In the genomic region with DNA sequence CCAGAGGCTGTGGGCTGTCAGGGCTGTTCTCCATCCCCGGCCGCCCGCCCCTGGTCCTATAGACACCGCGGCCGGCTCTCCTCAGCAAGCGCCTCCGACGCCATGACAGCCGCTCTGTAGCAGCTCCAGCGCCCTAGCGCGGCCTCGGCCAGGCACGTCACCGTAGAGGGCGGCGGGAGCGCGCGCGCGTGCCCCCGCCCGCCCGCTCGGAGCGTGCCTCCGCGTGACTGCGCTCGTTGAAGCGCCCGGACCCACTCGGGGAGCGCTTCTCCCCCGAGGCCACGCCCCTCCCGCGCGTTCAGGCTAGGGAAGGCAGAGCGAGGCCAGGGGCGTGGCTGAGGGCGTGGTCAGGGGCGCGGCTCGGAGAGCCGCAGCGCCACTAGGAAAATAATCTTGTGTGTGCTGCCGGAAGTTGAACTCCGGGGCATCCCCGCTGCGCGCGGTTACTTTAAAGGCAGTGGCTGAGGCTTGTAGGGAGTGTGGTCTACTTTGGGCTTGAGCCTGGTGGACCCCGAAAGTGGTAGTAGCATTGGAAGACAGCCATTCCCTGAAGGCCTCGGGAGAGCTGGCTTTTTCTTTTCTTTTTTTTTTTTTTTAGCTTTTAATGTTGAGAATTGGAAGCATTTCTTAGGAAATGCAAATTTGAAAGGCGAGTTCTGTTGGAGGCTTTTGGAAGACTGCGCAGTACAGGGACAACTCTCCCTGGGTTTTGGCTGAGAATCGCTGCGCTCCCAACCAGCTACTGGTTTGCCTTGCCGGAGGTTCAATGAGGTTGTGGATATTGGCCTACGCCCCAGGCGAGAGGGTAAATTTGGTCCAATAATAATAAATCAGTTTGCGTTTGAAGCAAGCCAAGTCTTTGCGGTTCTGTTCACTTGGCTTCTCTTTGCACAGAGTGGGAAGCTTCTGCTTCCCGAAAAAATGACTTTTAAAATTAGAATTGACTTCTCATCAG, we compare ENCODE assay signal across 7 mouse cellular contexts. TPM values are rescaled to one million over a fixed set of nuclear protein-coding genes. Genes with fewer than 3 reads are reported as not detected.
A peak's percentile ranks its signal among the peaks of the same experiment; 100 is the strongest.
DNase-seq lines count a peak whose midpoint lies in the region; ATAC-seq lines count a peak whose summit lies in the region.

A gene (minus strand): TSS at position 162 of the 955 bp plus-strand sequence.

- ATAC-seq in embryonic facial prominence, embryonic 11.5 days (replicated peaks; ENCODE audit: insufficient number of reproducible peaks, low FRiP score, low TSS enrichment, low read depth) = peak; percentile 95
- peak; percentile 97 for ATAC-seq in limb, embryonic 11.5 days (ENCODE audit: insufficient number of reproducible peaks, low FRiP score, low TSS enrichment, low read depth)
- ATAC-seq in midbrain, embryonic 14.5 days (ENCODE audit: low FRiP score, low TSS enrichment) = peak; percentile 96

- peak within 1 kb of the TSS; percentile 79 for H3K4me3 ChIP-seq in embryonic facial prominence, embryonic 11.5 days (ENCODE audit: low read depth, low read length)
- H3K4me3 ChIP-seq in limb, embryonic 11.5 days (ENCODE audit: low read depth, low read length) = peak within 1 kb of the TSS; percentile 56
- peak within 1 kb of the TSS; percentile 96 for H3K4me3 ChIP-seq in midbrain, embryonic 14.5 days (replicated peaks; ENCODE audit: low read depth, low read length)

- H3K27me3 ChIP-seq in embryonic facial prominence, embryonic 11.5 days (ENCODE audit: control insufficient read depth, insufficient read depth, low read length) = no peaks in the 10 kb centered on the region
- H3K27me3 ChIP-seq in limb, embryonic 11.5 days (ENCODE audit: control insufficient read depth, insufficient read depth, low read length) = no peaks in the 10 kb centered on the region
- no peaks in the 10 kb centered on the region for H3K27me3 ChIP-seq in midbrain, embryonic 14.5 days (ENCODE audit: control insufficient read depth, insufficient read depth, low read length)

- 2% methylated on average over 52 of the region's 67 CpGs for WGBS in embryonic facial prominence, embryonic 11.5 days
- WGBS in limb, embryonic 11.5 days = 1% methylated on average over 64 of the region's 67 CpGs
- WGBS in midbrain, embryonic 14.5 days = 2% methylated on average over 67 of the region's 67 CpGs

- H3K36me3 ChIP-seq in embryonic facial prominence, embryonic 11.5 days (replicated peaks; ENCODE audit: control insufficient read depth, insufficient read depth, low read depth, low read length) = no peaks in the 10 kb centered on the region
- no peaks in the 10 kb centered on the region for H3K36me3 ChIP-seq in limb, embryonic 11.5 days (ENCODE audit: control insufficient read depth, insufficient read depth, low read length)
- no peaks in the 10 kb centered on the region for H3K36me3 ChIP-seq in midbrain, embryonic 14.5 days (ENCODE audit: control insufficient read depth, insufficient read depth, low read length)

- peak; percentile 100 for DNase-seq in adrenal gland, postnatal 14 days
- DNase-seq in embryonic facial prominence, embryonic 11.5 days (ENCODE audit: low spot score) = peak; percentile 98
- peak; percentile 100 for DNase-seq in heart, adult 11 months
- DNase-seq in kidney, adult 18-20 months = peak; percentile 98
- DNase-seq in limb, embryonic 11.5 days (ENCODE audit: low spot score) = peak; percentile 97
- DNase-seq in midbrain, embryonic 14.5 days = peak; percentile 99
- peak; percentile 98 to 99 for DNase-seq in spleen, adult 18-20 months

- peak within 1 kb of the TSS; percentile 65; the same call in 1 of the 2 replicates for H3K27ac ChIP-seq in embryonic facial prominence, embryonic 11.5 days (replicated peaks; ENCODE audit: low read depth, low read length)
- H3K27ac ChIP-seq in limb, embryonic 11.5 days (replicated peaks; ENCODE audit: low read depth, low read length) = peak within 1 kb of the TSS; percentile 52; the same call in 1 of the 2 replicates
- peak within 1 kb of the TSS; percentile 97 for H3K27ac ChIP-seq in midbrain, embryonic 14.5 days (replicated peaks; ENCODE audit: low read depth, low read length)

- H3K4me2 ChIP-seq in embryonic facial prominence, embryonic 11.5 days (ENCODE audit: low read depth, low read length) = peak within 1 kb of the TSS; percentile 95
- H3K4me2 ChIP-seq in limb, embryonic 11.5 days (ENCODE audit: low read depth, severe bottlenecking) = peak within 1 kb of the TSS; percentile 88
- H3K4me2 ChIP-seq in midbrain, embryonic 14.5 days (ENCODE audit: low read length) = peak within 1 kb of the TSS; percentile 57

- no peaks in the 10 kb centered on the region for H3K4me1 ChIP-seq in embryonic facial prominence, embryonic 11.5 days (ENCODE audit: control insufficient read depth, insufficient read depth, low read length)
- no peaks in the 10 kb centered on the region for H3K4me1 ChIP-seq in limb, embryonic 11.5 days (ENCODE audit: control insufficient read depth, insufficient read depth, low read length)
- H3K4me1 ChIP-seq in midbrain, embryonic 14.5 days (ENCODE audit: control insufficient read depth, insufficient read depth, low read length) = peaks cover 31% of the 10 kb centered on the region

- peak within 1 kb of the TSS; percentile 74 for H3K9ac ChIP-seq in embryonic facial prominence, embryonic 11.5 days (replicated peaks; ENCODE audit: low read length)
- H3K9ac ChIP-seq in limb, embryonic 11.5 days (ENCODE audit: low read length) = peak within 1 kb of the TSS; percentile 70
- peak within 1 kb of the TSS; percentile 91 for H3K9ac ChIP-seq in midbrain, embryonic 14.5 days (replicated peaks; ENCODE audit: low read length)

- H3K9me3 ChIP-seq in embryonic facial prominence, embryonic 11.5 days (replicated peaks; ENCODE audit: control insufficient read depth, low read length) = no peaks in the 10 kb centered on the region
- H3K9me3 ChIP-seq in limb, embryonic 11.5 days (ENCODE audit: control insufficient read depth, low read length) = no peaks in the 10 kb centered on the region
- no peaks in the 10 kb centered on the region for H3K9me3 ChIP-seq in midbrain, embryonic 14.5 days (ENCODE audit: control insufficient read depth, low read length)

RNA-seq across cellular contexts. Expression of the gene that starts here (rescaled TPM):
- total RNA-seq in adrenal gland, postnatal 14 days (2021) = 19.5 and 20.8 TPM in 2 replicates
- polyA plus RNA-seq in embryonic facial prominence, embryonic 11.5 days (2014; fragmentation: Nextera tagmentation; extraction: Ambion mirVana) = 6.5 and 7.8 TPM in 2 replicates
- 3.3 and 4.3 TPM in 2 replicates for polyA plus RNA-seq in limb, embryonic 11.5 days (2014; fragmentation: Nextera tagmentation; extraction: Ambion mirVana)
- polyA plus RNA-seq in midbrain, embryonic 14.5 days (2014; fragmentation: Nextera tagmentation; extraction: Ambion mirVana) = 23.0 and 25.6 TPM in 2 replicates

Comparison
In these comparisons a context has a peak if more than half of its experiments do, and no peak if none do; other contexts are left out.
1. Peak in every context shown above with its lines: DNase-seq, ATAC-seq, H3K4me3 ChIP-seq and H3K27ac ChIP-seq.